ENCODE assay signal across 11 mouse cellular contexts in the genomic region with DNA sequence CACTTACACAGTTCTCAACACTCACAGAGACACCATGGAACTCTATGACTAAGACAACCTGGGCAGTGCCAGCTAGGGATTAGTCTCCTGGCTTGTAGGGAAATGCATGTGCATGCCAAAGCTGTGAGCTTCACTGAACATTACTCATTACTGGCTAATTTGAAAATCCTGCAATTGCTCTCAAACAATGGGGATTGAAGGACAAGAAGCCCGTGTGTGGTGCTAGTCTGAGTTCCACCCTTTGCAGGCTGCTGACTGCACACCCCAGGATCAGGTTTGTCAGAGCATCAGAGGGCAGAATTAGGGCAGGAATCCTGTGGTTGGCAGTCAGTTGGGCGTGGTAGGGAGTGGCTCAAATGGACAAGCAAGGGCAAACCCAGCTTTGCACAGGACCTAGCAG. TPM values are rescaled to one million over a fixed set of nuclear protein-coding genes. Genes with fewer than 3 reads are reported as not detected.
DNase-seq lines count a peak whose midpoint lies in the region.
"Had no signal": no experiment of that assay in that cellular context is flagged by ENCODE, and none has a peak within 500 bp of the region (broad histone marks: within the 10 kb centered on the region; RNA-seq: fewer than 3 reads in every experiment).

No protein-coding gene starts in this region.

- peak; percentile 29 to 38 for DNase-seq in cerebellum, postnatal 14 days
- no peak for DNase-seq in cerebellum, postnatal 4 days (ENCODE audit: low spot score in 2 of 2)
- DNase-seq in layer of hippocampus, adult 8-10 months (ENCODE audit: low spot score in 2 of 2) = peak; percentile 16 to 23
- no peak for DNase-seq in layer of hippocampus, postnatal 25 days (ENCODE audit: extremely low spot score in 1 of 2, low spot score in 1 of 2)
- peak; percentile 10 for DNase-seq in brain, embryonic 18.5 days (ENCODE audit: low read depth, low spot score)
- DNase-seq in retina, postnatal 1 day = peak; percentile 93
- no peak for DNase-seq in natural killer cell, adult 2 months (ENCODE audit: low spot score in 2 of 2)
- no peak for DNase-seq in embryo, embryonic 10 days (ENCODE audit: low spot score)
- DNase-seq: thymus, postnatal 25 days had no signal

RNA-seq across cellular contexts. Expression of a gene that starts 15.2 kb away (rescaled TPM):
- not detected for total RNA-seq in layer of hippocampus, adult 8-10 months (2022)
- total RNA-seq in layer of hippocampus, postnatal 25 days (2021) = not detected
- total RNA-seq: heart, adult 8-10 months; left cerebral cortex, postnatal 14 days had no signal

RNA-seq across cellular contexts. Expression of a gene that starts 17.5 kb away (rescaled TPM):
- not detected for total RNA-seq in layer of hippocampus, adult 8-10 months (2022)
- total RNA-seq in layer of hippocampus, postnatal 25 days (2021) = not detected
- total RNA-seq: heart, adult 8-10 months; left cerebral cortex, postnatal 14 days had no signal

RNA-seq across cellular contexts. Expression of a gene that starts 41.5 kb away (rescaled TPM):
- total RNA-seq in layer of hippocampus, adult 8-10 months (2022) = 10 to 100 TPM; 41.8 to 56.0 (median 49.7) TPM
- total RNA-seq in layer of hippocampus, postnatal 25 days (2021) = 10 to 100 TPM; 45.2 to 50.3 TPM

Comparison
In these comparisons a context has a peak if more than half of its experiments do, and no peak if none do; other contexts are left out.
1. DNase-seq: peak in cerebellum, postnatal 14 days (2 of 2), layer of hippocampus, adult 8-10 months (2 of 2), brain, embryonic 18.5 days (single experiment) and retina, postnatal 1 day (single experiment); none in cerebellum, postnatal 4 days (0 of 2), layer of hippocampus, postnatal 25 days (0 of 2), natural killer cell, adult 2 months (0 of 2) and embryo, embryonic 10 days (single experiment).